Mouse (Mus musculus) embryonic fibroblast, embryonic 13.5 days (primary cell): Measurements from ENCODE around the gene B430306N03Rik.

Source experiments
- CTCF ChIP-seq: IDR thresholded peaks from 2 replicates; pipeline ENCODE4 v1.5.1; 2011; ENCODE audit warnings: mild to moderate bottlenecking, control low read depth, low read length, moderate library complexity, borderline replicate concordance; ENCODE audit not compliant: insufficient read depth
- POLR2A ChIP-seq: IDR thresholded peaks from 2 replicates; pipeline ENCODE4 v1.6.1; 2011; ENCODE audit warnings: low read depth, mild to moderate bottlenecking, control low read depth, low read length, moderate library complexity

DNA sequence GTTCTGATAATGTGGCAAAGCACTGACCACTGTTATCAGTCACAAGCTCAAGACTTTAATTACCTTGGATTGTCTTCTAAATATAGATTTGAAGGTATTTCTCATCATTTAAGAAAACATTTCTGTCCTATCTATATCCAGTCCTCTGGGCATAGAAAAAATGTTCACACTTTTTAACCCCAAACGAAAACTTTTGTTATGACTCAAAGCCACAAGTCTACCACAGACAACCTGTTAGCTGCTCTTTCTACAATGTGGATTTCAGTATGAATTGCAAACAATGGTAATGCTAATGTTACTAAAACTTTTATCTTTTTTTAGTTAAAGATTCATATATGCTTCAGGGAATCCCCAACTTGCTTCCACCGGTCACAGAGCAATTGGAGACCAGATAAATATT lies 16.6 kb downstream of the B430306N03Rik start:
- TF ChIP-seq CTCF (no peak), POLR2A (no peak)
